Mouse (Mus musculus) left cerebral cortex, adult 11 months (tissue): Measurements from ENCODE around the gene Pnpla1.
"Not testable (repeated sequence)": the region's sequence is repeated elsewhere in the genome, so short reads cannot be mapped to it uniquely, and the experiment has no call there.

Experiments
- DNase-seq: peaks from one replicate; pipeline ENCODE4 v3.0.0; 2022; ENCODE audit warnings: low spot score

Pnpla1 gene

DNA sequence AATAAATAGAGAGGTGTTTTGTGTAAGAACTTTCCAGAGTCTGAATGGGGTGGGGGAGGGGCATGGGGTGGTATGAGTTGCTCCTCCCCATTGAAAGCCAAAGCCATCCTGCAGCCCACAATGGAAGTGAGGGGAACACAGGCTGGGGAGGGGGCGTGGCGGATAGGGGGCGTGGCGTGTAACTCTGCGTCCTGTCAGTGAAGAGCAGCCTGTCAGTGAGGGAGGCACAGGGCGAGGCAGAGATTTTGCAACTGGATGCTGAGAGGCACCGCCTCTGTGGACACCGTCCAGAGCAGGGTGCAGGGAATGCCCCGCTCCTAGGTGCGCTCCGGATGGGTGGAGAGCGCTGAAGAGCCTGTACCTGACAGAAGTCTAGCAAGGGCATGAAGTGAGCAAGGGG lies at the start of gene Pnpla1:
TSS of gene Pnpla1 (plus strand) at position 207 of the 400 bp plus-strand sequence.
- DNase-seq = no peak

DNA sequence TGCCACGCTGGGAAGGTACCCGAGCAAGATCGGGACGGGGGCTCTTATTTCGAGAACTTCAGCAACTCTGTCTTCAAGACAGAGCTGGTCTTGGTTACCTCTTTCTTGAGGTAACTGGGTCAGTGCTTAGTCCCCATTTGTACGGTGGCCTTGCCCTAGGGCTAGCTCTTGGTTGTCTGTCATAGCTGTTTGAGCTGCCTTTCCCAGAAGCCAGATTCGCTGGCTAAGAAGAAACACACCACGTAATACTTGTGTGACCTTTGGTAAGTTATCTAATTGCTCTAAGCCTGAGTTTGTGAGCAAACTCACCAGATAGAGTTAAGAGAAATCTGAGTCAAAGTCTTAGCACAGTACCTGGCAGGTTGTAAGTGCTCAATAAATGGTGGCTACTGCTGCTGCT lies 49.5 kb upstream of the Pnpla1 start:
- DNase-seq = no peak

DNA sequence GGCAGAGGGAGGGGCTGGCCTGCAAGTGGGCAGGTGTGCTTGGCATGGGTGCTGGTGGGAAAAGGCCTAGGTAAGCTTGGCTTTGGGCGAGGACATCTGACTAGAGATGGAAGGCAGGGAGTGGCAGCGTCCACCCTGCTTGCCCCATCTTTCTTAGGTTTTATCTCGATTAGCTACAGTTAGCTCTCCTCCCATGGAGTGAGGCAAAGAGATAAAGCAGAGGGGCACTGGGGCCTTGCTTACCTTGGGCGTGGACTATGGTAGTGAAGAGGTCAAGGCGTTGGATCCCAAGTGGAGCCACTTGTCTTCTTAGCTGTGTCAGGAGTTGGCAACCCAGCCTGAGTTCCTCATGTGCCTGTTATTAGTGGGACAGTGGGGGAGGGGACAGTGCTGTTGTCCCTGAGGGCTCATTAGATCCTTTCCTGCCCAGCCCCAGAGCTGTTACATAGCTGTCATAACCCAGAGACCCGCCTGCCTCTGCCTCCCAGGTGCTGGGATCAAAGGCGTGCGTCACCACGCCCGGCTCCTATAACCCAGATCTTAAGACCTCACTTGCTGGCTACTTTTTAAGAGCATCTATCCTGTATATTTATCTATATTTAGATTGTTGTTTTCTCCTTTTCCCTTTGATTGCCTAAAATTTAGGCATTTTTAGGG lies 48.9 kb upstream of the Pnpla1 start:
- no peak for DNase-seq

DNA sequence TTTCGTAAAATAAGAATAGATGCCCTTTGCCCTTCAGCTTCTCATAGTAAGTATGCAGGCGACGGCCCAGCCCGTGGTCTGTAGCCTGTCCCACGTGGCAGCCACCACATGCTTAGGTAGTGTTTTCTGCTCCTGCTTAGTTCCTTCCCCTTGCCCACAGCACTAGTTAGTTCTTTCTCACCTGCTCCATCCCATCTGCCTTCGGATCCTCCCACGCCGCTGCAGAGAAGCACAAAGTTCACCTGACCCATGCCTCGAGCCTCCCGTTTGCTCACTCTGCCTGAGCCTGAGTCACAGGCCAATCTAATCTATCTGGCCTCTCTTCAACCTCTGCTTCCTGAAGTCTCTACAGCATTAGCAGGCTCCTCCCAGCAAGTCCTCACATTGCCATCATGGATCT lies 45.9 kb upstream of the Pnpla1 start:
- no peak for DNase-seq

DNA sequence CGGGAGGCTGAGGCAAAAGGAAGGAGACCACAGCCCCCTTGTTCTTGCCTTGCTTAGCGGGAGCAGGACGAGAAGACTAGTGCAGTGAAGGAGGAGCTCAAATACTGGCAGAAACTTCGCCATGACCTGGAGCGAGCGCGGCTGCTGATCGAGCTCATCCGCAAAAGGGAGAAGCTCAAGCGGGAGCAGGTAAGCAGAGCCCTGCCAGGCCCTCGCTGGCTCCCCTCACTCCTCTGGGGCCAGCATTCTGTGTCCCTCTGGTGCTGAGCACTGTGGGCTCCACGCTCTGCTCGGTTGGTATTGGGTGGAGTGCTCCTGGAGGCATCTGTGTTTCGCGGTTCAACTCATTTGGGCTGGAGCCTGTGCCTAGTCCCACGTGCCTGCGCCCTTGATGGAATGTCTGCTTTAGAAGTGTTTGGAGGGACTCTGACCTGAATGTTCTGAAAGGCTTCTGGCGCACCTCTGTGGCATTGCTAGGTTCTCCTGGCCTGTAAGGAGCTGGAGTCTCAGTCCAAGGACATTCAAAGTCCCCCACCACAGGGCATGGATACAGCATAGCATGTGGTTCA lies 43.6 kb upstream of the Pnpla1 start:
- no peak for DNase-seq

DNA sequence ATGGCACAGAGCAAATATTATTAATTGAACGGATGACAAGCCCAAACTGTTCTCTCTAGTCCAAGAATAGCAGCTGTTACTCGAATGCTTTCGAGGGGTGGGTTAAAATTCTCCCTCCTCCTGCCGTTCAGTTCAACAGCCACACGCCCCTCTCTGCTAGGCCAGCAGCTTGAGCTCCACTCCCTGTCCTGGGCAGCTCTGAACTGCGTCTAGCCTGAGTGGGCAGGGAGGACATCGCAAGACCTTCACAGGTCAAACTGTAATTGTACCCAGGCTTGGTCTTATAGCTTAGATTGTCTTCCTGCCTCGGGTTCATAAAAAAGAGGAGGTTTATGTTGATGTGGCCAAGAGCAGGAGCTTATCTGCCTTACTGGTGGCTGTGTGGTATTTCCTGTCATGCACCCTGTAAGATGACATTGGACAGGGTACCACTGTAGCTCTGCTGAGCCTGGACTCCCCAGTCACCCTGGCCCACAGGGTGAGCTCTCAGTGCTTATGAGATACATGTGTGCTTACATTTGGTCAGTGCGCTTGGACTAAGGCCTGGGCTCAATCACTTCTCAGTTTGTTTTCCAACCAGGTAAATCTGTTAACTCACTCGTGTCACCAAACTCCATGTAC lies 42.7 kb upstream of the Pnpla1 start:
- DNase-seq = no peak

DNA sequence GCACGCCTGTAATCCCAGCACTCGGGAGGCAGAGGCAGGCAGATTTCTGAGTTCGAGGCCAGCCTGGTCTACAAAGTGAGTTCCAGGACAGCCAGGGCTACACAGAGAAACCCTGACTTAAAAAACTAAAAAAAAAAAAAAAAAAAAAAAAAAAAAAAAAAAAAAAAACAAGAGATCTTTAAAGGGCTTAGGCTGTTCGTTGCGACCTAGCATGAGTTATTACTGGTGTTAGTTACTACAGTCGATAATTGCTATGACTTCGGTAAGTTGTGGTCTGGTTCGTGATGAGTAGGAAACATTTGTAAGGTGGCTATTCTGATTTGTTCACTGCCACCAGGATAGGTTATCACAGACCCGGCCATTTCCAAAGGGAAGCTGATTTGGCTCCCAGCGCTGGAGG lies 41.9 kb upstream of the Pnpla1 start:
- not testable (repeated sequence) for DNase-seq

DNA sequence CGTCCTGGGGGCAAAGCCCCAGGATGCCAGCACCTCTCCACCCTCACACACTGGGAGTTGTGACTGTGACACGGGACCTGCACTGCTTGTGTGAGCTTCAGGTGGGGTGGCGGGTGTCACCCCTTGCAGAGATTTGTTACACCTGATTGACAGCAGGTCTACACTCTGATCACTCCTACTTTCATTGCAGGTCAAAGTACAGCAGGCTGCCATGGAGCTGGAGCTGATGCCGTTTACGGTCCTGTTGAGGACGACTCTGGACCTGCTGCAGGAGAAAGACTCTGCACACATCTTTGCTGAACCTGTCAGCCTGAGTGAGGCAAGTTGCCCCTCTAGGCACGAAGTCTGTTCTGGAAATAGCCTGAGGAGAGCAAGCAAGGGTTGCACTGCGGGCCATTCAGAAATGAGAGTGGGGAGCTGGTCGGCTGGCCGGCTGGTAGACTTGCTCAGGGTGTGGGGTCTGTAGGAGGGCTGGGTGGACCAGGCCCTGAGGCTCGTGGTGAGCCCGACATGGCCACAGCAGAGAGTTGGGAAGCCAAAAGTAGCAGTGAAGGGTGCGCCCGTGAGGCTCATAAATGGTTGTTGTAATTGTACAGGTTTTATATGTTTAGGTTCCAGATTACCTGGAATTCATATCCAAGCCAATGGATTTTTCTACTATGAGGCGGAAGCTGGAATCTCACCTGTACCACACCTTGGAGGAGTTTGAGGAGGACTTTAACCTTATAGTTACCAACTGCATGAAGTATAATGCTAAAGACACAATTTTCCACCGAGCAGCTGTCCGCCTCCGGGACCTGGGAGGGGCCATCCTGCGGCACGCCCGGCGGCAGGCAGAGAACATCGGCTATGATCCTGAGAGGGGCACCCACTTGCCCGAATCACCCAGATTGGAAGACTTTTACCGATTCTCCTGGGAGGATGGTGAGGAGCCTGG lies 41.1 kb upstream of the Pnpla1 start:
- DNase-seq = no peak

DNA sequence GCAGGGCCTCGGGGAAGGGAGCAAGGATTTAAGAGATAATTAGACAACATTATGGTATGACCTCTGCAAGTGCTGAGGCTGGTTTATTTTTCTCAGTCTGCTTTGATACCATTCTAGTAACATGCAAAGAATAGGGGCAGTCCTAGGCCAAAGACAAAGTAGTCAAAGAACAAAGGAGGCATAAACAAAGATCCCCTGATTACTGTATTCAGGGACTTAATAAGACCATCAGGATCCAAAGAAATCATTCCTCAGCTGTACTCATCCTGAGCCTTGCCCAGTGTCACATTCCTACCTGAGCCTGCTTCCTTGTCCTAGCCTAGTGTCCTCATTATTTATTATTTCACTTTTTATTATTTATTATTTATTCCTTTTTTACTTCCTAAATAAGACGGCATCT lies 38.0 kb upstream of the Pnpla1 start:
- no peak for DNase-seq

DNA sequence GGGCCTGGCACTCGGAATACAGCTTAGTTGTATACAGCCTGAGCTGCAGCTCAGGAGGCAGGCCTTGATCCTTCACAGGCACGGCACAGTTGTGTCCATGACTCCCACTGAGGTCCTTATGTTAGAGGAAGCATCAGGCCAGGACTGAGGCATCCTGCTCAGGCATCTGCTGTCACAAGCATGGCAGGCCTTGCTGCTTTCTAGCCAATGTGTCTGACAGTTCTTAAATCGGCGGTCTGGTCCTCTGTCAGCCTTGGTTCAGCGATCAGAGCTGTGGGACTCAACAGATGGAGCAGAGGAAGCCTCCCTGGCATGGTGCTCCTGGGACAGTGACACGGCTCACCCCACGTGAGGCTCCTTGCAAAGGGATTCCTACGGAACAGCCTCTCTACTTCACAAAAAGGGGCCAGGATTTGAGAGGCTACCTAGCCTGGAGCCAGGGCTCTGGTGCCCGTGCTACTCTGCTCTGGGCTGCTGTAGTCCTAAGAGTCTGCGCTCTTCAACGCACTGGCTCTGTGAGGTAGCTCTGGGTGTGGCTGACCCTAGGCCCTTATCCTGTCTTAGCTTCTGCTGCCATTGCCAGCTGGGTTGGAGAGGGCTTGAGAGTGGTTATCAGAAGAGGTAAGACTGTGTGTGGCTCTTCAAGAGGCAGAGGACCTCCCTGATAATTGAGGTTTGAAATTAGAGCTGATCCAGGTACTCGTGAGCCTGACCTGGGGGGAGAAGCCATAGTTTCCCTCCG lies 35.0 kb upstream of the Pnpla1 start:
- DNase-seq = no peak

DNA sequence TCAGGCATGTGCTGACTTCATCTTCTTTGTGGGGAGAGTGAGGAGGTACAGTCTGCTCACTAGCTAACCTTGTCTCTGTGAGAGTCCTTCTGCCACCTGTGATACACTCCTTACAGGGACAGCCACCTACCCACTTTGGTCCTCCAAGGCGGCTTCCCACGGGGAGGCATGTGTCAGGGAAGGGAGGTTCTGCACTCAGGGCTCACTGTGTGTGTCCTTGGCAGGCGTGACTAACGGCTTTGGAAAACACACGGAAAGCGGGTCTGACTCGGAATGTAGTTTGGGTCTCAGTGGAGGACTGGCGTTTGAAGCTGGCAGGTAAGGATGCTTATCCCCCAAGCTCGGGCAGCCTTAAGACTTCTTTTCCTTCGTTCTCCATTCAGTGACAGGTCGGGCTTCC lies 34.5 kb upstream of the Pnpla1 start:
- DNase-seq = no peak

DNA sequence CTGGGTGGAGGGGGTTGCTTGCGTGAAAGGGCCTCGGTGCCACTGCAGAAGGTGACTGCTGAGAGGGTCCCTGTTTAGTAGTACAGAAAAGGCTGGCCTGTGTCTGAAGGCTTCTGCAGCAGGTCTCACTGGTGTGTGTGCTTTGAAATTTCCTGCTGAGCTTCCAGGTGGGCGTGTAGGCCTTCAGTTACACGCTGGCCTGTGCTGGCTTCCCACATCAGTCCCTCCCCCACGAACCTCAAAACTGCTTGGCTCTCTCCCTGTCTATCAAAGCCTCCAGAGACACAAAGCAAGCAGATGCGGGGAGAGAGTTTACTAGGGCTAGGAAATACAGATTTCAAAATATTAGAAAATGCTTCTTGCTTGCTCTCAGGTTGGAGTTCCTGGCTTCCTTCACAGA lies 33.3 kb upstream of the Pnpla1 start:
- DNase-seq = no peak

DNA sequence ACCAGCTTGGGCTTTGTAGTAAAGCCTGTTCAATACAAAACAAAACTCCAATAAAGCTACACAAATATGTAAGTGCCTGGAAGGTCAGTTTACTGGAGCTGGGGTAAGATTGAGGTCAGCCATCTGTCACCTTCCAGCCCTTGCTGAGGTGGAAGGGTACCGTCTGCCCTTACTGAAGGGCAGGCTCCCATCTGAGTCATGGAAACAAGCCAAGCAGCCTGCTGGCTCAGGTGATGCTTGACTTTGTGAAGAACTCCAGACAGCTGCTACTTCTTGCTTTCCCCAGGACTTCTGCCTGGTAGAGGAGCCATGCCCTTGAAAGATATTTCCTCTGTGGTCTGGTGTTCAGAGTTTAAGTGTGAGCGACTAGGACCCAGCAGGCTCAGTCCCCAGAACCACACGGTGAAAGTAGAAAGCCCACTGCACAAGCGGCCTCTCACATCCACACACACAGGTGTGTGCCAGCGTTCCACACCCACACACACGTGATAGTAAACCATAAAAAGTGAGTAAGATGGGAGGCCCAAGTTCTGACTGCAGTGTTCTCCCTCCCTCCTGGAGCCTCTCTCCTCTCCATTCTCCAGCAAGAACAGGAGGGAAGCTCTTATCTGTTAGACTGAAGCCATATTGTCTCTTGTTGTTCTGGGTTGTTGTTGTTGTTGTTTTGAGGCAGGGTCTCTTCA lies 32.7 kb upstream of the Pnpla1 start:
- no peak for DNase-seq

DNA sequence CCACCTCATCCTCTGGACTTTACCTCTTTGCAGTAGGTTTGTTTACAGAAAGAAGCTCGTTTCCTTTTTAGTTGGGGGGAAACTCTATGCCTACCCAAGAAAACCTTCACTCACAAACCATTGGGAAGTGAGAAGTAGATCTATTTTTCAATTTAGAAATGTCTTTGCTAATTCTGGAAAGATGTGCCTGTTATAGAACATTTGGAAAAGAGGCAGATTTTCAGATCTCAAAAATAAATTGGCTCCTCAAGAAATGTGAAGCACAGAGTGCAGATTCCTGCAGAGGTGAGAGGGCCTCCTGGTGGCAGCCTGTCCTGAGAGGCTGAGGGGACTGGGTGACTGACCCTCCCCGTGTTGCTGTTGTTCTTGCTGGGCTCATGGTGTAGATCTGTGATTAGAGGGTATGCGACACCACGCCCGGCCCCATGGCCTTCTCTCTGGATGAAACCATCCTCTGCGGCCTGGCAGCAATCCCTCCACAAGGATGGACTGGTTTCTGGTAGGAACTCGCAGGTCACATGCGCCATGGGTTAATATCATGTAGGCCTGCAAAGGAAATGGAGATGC lies 30.5 kb upstream of the Pnpla1 start:
- no peak for DNase-seq

DNA sequence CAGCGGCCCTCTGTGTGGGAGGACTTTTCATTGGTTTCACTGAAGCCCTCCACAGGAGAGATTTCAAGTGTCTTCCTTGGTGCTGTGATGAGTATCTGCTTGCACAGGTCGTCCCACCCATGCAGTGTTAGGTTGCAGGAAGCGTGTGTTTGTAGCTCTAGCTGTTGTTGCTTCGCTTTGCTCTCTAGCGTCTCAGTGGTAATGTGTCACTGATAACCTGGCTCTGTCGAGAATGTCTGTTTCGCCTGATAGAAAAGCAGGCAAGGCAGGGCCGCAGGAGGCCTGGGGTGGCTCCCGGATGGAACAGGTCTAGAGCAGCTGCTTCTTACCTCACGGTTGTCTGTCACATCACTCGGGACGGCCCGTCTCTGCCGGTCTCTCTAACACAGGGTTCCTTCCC lies 29.1 kb upstream of the Pnpla1 start:
- no peak for DNase-seq

DNA sequence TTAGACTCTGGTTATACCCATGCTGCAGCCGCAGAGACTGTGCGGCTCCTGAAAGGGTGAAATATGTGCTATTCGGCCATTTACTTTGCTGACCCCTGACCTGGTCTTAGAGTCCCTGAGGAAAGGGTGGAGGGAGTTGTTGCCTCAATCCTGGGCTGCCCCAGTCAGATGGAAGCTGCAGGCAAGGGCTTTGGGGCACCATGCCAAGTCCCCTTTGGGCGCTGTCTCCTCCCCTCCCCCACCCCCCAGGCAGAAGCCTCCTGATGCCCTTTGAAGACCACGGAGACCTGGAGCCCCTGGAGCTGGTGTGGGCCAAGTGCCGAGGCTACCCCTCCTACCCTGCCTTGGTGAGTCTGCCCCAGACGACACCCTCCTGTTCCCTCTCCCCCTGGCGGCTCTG lies 27.1 kb upstream of the Pnpla1 start:
- DNase-seq = no peak

DNA sequence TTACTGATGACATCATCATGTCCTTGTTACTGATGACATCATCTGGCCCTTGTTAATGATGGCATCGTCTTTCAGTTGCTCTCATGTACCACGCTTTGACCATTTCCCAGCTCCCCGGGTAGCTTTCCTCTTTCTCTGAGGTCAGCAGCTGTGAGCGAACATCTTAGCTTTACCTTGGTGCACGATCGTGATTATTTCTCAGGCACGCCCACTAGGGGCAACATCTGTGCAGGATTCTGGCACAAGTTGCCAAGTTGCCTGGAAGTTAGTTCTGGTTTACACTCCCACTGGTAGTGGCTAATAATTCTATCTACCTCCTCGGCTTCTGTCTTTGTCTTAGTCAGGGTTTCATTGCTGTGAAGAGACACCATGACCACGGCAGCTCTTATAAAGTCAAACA lies 26.2 kb upstream of the Pnpla1 start:
- no peak for DNase-seq

DNA sequence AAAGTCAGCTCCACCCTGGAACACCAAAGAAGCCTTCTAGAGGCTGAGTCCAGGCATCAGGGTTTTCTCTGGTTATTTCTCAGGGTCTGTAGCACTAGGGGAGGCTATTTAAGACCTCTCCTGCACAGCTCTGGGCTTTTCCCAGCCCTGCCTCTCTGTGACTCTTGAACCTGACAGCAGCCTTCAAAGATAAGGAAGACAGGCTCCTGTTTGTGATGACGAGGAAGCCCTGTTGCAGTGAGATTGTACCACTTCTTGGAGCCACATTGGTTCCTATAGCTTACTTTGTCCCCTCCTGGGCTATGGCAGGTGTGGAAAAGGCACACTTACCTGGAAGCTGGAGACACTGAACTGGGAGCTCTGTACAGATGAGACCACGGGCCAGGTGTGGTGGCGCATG lies 25.3 kb upstream of the Pnpla1 start:
- DNase-seq = no peak

DNA sequence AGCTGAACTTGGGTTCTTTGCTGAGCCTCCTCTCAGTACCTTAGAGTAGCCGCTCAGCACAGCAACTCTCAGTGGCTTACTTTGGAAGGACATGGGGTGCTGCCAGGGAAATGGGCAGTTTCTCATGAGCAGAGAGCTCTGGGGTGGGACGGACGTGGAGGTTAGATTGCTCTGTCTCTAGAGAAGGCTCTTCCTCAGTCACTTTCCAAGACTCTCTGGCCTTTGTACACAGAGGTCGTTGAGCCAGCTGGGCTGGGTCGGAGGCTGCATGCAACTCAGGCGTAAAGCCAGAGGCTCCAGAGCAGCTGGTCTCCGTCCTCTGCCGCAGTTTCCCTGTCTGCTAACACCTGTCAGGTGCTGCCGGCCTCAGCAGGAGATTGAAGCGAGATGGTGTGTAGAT lies 23.5 kb upstream of the Pnpla1 start:
- no peak for DNase-seq

DNA sequence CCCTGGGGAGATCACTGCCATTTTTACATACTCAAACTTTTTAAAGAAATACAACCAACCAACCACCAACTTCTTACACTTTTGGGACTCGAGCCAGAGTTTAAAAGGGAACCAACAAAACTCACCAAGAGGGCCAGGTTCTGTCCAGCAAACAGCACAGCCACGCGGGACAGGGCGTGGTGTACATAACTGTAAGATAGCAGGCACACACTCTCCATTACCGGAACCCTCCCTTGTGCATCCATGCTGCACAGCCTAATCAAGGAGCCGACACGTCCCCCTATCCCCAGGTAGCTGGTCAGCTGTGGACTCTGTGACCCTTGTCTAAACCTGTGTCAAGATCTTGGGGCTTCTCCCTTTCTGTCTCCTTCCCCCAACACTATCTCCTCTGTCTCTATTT lies 20.4 kb upstream of the Pnpla1 start:
- no peak for DNase-seq

DNA sequence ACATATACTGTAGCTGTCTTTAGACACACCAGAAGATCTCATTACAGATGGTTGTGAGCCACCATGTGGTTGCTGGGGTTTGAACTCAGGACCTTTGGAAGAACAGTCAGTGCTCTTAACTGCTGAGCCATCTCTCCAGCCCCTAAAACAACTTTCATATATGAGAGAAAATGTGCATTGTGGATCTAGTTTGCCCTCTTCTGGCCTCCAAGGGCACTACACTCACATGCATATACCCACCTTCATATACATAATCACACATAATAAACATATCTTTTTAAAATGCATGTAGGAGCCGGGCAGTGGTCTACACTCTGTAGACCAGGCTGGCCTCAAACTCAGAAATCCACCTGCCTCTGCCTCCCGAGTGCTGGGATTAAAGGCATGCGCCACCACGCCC lies 16.3 kb upstream of the Pnpla1 start:
- not testable (repeated sequence) for DNase-seq
